Mouse (Mus musculus): ENCODE data around the gene Chka.

The Chka gene

DNA sequence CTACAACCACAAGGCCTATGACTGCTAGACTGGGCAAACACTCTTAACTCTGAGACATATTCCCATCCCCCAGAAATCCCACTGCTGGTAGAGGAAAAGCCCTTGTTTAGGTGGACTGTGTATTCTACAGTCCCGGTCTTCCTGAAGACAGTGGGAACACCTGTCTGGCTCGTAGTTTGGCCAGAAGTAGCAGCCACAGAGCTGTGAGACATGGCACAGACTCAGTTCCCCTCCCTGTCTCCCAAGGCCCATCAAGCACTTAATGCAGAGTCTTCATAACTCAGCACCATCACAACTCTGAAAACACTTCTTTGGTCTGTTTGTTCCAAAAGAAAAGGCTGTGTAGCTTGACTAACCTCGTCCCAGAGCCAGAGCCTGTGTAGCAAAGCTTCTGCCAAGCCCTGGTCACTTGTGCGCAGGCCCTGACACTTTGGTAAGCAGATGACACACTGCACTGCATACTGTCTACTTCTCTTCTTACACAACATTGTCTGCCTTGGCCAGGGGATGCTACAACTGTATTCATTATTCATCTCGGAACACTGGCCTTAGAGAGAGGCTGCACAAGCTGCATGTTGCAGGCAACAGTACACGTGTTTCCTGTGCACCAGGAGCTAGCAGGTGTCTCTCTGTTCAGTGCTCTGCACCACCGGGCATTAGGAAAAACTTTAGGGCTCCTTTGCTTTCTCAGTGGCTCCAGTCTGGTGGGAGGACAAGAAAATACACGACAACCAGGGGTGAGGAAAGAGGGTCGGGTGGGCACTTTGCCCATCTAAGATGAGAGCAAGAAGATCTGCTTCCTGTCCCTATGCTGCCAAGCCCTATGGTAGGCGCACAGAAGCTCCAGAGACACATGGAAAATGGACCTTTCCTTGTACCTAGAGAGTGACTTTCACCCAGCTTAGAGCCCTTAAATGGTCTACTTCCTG, 4.6 kb upstream of the Chka start:
- CTCF ChIA-PET: interaction anchor here (0.8 kb wide), 1 partner anchor 15 kb away, joined by 3 read pairs; no protein-coding TSS in a partner anchor

DNA sequence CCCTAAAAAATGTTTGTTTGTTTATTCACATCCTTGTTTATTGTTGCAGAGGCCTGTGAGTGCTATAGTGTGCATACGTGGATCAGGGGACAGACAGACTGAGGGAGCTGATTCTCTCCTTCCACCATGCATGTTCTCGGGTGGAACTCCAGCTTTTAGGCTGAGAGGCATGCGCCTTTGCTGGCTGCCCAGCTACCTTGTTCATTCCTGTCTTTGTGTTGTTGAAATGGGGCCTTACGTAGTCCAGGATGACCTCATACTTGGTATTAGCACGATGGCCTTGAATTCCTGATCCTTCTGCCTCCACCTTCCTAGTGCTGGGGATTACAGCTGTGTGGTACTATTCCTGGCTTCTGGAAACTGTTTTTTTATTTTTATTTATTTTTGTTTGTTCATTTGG, 3.9 kb upstream of the Chka start:
- CTCF ChIA-PET: interaction anchor here (0.8 kb wide), 1 partner anchor 14 kb away, joined by 3 read pairs; no protein-coding TSS in a partner anchor

DNA sequence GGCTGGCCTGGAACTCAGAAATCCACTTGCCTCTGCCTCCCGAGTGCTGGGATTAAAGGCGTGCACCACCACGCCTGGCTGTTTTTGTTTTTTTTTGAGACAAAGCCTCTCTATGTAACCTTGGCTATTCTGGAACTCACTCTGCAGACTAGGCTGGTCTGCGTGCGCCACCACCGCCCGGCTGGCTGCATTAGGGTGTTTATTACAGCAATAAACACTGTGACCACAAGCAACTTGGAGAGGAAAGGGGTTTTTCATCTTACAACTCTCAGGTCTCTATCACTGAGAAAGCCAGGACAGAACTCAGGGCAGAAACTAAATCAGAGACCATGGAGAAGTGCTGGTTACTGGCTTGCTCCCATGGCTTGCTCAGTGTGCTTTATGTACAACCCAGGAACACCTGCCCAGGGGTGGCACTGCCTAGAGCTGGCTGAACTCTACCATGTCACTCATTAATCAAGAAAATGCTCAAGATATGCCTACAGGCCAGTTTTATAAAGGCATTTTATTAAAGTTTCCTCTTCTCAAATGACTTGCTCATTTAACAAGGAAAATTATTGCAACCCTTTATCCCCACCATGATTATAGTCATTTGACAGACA, 3.3 kb upstream of the Chka start:
- CTCF ChIA-PET: interaction anchor here (0.6 kb wide), 1 partner anchor 143 kb away, joined by 13 read pairs; no protein-coding TSS in a partner anchor

DNA sequence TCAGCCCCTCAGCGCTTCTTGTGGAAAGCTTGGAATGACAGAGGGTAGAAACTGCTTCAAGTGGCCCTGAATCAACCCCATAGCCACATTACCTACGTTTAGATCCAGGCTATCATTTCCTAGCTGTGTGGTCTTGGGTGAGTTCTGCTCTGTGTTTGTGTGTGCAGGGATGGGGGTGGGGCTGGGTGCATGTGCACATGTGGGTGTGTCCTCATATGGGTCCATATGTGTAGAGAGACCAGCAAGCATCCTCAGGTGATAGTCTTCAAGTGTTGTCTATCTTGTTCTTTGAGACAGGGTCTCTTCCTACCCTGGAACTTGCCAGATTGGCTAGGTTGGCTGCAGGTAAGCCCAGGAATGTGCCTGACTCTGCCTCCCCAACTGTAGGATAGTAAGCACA, 2.3 kb upstream of the Chka start:
- CTCF ChIA-PET: interaction anchor here (0.6 kb wide), 1 partner anchor 123 kb away, joined by 3 read pairs; the partner anchor contains the start of gene Aldh3b2

DNA sequence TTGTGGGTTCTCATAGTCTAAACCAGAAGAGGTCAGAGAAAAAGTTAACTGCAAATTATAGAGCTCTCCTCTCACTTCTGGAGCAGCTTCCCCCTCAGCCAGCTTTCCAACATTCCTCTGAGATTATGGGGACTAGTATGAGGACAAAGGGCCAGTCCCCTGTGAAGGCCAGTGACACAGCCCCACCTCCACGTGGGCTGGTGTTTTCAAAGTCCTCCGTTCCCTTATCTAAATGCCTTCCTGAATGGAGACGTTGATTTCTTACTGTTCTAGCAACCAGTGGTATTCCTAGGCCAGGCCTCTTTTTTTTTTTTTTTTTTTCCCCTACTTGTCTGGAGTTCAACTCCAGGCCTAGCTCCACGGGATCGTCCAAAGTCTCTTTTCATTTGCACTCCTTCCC, 1.5 kb upstream of the Chka start:
- CTCF ChIA-PET: interaction anchor here (0.6 kb wide), 3 partner anchors 79 to 1445 kb away, joined by 3 to 5 read pairs (median 4); partner anchors contain the start of gene Sf3b2

DNA sequence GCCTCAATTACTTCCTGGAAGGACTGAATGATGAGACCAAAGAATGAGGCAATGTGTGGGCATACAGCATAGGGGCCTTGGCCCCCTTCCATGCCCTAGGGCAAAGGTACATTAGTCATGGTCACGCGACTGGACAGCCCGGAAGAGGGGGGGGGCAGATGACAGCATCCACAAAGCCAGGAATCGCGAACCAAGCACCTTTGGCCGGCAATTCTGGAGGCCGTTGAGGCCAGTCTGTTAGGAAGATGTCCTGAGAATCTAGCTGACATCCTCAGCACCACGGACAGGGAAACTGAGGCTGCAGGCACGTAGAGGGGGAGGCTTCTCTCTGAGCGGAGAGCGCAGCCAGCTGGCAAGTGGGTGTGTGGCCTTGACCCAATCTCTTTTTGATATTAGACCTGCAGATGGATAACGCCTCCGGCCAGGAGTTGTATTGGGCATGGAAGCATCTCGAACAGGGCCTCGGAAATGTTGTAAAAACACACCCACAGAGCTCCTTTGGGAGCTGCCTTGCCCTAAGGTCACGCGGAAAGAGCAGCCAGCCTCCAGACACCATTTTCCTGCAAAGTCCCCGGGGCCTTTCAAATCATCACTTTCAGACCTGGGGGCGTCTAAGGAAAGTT, 615 bp upstream of the Chka start:
- CTCF ChIA-PET: interaction anchor here (0.6 to 0.7 kb wide), 2 partner anchors 79 to 95 kb away, joined by 3 to 5 read pairs; no protein-coding TSS in a partner anchor

DNA sequence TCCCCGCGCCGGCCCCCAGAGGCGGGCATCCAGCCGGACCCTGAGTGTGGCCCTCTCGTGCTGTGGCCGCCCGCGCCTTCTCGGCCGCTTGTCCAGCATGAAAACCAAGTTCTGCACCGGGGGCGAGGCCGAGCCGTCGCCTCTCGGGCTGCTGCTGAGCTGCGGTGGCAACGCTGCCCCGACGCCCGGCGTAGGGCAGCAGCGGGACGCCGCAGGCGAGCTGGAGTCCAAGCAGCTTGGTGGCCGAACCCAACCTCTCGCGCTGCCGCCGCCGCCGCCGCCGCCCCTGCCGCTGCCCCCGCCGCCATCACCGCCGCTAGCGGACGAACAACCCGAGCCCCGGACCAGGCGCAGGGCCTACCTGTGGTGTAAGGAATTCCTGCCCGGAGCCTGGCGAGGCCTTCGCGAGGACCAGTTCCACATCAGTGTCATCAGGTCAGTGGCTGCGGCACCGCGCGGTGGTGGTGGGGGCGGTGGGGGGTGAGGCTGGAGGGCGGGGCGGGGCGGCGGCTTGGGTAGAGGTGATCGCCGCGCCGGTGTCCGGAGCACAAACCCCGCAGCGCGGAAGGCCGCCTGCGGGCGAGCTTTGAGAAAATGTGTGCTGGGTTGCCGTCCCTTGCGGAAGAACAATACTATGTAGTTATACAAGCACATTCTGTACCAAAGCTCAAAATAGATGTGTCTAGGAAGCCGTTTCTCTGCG, 557 bp downstream of the Chka start:
- CTCF ChIA-PET: interaction anchor here (0.6 to 0.7 kb wide), 3 partner anchors 152 to 1840 kb away, joined by 3 to 5 read pairs (median 4); no protein-coding TSS in a partner anchor

DNA sequence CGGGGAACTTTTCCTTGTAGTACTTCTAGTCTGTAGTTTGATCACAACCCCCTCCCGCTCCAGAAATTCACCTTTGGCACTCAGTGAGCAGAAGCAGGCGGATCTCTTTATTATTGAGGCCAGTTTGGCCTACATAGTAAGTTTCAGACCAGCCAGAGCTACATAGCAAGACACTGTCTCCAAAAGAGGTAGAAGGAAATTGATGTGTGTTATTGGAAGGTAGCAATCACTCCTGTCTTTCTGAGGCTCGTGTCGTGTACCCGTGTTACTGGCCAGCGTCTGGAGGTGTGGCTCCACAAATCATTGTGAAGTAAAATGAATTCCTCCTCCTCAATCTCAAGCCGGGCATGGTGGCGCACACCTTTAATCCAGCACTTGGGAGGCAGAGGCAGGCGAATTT, 1.5 kb downstream of the Chka start:
- CTCF ChIA-PET: interaction anchor here (0.7 kb wide), 2 partner anchors 154 to 262 kb away, joined by 3 to 5 read pairs; no protein-coding TSS in a partner anchor

DNA sequence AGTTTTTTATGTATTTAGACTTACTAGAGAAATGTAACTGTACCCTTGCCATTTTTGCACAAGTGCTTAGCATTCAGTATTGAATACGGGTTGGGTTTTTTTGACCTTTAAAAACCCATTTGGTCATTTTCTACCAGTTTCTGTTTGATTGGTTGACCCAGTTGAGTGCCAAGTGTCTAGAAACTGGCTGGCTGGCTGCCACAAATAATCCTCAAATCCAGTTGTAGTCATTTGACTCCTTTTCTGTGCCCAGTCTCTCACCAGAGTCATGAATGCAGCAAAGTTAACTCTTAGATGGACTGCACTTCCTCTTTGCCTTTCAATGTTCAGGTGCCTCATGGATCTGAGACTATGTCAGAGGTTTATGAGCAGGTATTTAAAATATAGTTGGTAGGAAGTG, 2.3 kb downstream of the Chka start:
- CTCF ChIA-PET: no interaction called here

DNA sequence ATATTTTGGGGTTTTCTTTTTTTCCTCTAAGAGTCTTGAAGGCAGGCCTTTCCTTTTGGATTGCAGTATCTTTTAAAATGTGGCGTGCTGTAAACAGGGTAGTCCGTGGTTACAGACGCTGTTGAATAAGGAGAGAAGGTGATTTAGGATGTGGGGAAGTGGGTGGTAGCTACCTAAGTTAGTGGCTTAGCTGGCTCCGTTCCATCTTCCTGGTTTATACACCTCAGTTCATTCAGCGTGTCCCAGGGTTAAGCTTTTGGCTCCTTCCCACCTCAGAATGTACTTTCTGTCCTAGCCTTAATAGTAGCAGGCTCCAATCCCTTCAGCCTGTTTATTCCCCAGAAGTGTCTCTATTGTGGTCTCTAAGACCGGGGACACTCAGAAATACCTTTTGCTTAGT, 3.5 kb downstream of the Chka start:
- CTCF ChIA-PET: no interaction called here

DNA sequence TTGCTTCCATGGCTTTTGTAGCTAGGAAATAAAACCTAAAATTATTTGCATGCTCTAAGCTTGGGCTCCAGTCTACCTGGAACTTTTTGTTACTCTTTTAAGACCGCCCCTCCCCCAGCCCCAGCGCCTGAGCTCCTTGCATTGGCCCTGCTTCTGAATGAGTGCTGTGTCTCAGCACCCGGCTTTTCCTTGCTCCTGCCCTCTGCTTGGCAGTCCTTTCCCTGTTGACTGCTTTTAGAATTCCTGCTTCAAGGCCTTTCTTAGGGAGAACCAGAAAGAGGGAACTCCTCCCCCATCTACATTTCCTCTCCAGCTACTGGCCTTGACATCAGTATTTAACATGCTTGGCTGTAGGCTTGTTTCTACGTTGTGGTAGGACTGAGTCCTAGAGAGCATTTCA, 4.0 kb downstream of the Chka start:
- CTCF ChIA-PET: no interaction called here

DNA sequence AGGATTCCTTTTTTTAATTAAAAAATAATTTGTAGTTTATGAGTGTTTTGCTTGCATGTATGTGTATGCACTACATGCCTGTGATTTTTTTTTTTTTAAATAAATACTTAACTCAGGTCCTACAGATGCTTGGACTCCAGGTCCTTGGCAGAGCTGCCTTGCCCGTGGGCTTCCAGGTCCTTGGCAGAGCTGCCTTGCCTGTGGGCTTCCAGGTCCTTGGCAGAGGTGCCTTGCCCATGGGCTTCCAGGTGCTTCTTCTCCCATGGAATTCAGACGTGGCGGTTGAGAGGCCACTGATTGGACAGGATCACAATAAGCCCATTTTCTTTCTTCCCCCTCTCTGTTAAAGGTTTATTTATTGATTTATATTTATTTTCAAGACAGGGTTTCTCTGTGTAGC, 5.6 kb downstream of the Chka start:
- CTCF ChIA-PET: interaction anchor here (0.7 kb wide), 1 partner anchor 66 kb away, joined by 3 read pairs; no protein-coding TSS in a partner anchor

DNA sequence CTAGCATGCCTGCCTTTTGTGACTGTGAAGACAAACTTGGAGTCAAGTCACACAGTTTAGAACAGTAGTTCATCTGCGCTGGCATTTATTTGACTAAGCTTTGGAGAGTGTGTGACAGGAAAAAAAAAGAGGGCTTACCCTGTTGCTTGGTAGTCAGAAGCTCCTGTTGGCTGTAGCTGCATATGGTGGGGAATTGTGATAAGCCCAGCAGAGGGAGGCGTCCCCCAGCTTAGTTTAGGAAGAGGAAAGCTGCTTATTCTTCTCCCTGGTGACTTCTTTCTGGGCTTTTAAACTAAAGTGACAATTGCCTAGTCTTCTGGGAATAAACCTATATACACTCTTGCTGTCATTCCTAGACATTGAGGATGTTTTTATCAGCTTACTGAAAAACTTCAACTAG, 11.1 kb downstream of the Chka start:
- CTCF ChIA-PET: no interaction called here

DNA sequence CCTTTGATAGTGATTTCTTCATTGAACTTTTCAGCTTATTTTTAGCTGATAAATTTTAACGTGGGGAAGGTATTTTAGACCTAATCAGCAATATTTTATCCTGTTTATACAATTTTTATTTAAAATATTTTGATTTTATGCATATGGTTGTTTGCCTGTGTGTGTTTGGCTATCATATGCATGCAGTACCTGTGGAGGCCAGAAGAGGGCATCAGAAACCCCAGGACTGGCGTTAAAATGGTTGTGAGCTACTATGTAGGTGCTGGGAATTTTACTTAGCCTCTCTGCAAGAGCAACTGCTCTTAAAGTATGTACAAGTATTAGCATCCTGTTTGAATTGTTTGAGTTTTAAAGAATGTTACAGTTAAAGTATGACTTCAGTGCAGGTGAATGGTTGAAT, 13.4 kb downstream of the Chka start:
- CTCF ChIA-PET: no interaction called here

DNA sequence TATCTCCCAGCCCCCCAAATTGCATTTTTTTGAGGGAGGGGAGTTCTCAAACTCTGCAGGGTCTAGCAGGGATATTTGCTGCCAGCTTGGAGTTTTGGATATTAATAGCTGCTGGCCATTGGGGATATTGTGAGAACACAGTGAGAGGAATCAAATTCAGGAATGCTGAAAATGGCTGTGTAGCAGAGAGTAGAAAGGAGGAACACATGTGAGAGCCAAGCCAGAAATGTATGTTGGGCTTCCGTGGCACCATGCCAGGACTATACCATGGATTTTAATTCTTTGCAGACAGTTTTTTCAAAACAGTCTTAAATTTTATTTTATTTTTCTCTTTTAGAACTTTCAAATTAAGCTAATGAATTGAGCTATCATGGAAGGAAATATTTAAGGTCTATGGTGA, 16.7 kb downstream of the Chka start:
- CTCF ChIA-PET: no interaction called here

DNA sequence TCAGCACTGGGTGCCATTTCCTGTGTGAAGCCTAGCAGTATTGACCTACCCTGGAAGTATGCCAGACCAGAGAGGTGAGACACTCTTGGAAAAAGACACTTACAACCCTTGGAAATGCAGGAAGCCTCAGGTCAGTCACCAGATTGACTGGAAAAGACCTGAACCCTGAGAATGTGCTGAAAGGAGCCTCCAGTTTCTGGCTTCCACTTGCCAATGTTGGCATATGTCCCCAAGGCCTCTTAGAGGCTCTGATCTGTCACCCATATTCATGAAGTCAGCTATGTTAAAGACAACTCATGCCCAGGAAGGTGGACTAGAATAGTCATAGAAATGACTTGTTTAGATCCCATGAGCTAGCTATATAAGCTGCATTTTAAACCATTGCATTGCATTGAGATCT, 19.9 kb downstream of the Chka start:
- CTCF ChIA-PET: no interaction called here

DNA sequence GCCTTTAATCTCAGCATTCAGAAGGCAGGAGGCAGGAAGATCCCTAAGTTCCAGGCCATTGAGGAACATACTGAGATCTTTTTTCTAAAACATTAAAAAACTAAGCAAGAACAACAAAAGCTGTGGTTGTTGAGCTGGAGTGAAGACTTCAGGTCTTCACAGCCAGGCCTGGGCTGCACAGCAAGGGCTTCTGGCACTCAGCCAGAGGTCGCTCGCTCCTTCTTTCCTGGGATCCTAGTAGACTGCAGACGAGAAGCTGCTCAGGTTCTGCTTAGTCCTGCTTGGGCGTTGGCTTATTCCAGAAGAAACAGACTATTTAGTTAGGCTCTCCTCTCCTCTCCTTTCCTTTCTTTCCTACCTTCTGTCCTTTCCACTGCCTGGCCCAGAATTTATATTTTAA, 20.8 kb downstream of the Chka start:
- CTCF ChIA-PET: no interaction called here

DNA sequence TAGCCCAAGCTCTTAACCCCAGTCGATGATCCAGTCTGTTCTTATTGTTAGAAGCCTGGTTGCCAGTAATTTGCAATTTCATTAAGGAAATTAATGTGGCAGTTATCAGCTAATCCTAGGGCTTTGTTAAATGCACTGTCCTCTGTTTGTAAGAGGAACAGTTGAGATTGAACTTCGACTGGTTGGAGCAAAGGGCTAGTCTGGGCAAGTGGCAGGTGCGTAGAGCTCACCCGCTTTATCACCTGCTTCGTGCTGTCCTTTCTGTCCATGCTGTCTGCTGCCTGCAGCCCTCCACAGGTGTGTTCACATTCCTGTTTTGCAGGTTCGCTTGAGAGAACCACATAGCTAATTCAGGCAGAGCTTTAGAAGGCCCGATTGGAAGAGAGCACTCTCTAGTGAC, 23.5 kb downstream of the Chka start:
- CTCF ChIA-PET: interaction anchor here (0.5 to 0.6 kb wide), 2 partner anchors 38 to 441 kb away, joined by 3 to 10 read pairs; no protein-coding TSS in a partner anchor

DNA sequence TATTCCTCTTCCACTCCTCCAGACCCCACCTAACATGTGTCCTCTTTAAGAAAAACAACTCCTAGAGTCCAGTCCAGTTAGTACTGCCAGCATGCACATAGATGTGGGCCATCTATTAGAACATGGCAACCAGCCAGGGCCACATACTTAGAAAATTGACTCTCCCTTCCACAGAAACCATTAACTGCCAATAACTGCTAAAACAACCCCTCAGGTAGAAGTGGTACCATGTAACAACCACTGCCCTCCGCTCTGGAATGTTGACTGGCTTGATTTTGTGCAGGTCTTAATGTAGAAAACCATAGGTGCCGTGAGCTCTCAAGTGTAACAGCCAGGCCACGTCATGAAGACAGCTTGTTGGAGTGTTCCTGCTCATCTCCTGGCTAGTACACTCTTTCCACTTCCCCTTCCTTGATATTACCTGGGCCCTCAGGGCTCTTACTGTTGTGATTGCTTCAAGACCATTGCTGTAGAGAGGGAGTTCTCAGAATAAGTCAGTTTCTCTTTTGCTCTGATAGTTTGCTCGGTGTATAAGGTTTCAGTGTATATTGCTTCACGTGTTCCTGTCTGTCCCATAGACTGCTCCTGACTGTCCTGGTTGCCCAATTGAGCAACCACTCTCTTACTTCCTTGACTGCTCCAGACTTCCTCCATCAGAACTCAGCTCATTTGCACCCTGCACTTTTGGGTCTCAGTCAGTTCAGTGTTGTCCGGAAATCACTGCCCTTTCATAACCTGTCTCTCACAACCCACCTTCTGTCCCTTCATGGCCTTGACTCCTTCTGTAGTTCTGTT, 28.7 kb downstream of the Chka start:
- CTCF ChIA-PET: no interaction called here

DNA sequence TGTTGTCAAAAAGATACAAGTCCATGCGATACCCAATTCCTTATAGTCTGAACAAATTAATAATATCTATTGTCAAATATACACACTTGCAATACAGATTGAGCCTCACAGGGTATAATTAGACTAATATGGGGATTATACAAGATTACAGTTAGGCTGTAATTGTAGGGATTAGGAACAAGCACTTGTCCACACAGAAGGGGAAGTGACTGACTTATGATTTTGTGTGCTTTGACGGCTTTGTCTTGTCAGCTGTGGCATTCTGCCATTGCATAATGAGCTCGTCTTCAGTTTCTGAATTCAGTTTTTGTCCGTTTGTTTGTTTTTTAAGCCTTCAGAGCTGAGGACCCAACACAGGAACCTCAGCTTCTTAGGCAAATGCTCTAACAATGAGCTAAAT, 30.6 kb downstream of the Chka start:
- CTCF ChIA-PET: interaction anchor here (0.6 kb wide), 1 partner anchor 1215 kb away, joined by 3 read pairs; no protein-coding TSS in a partner anchor
